Comparison of ENCODE assay signal across 8 mouse cellular contexts in genomic region chr2:109678090-109678409, GRCm38 (mm10). TPM values are rescaled to one million over a fixed set of nuclear protein-coding genes. Genes with fewer than 3 reads are reported as not detected.
DNase-seq lines count a peak whose midpoint lies in the region; ATAC-seq lines count a peak whose summit lies in the region.

No protein-coding gene starts in this region.

- H3K4me1 ChIP-seq in stomach, embryonic 14.5 days (ENCODE audit: control insufficient read depth, insufficient read depth, low read length), result no peaks in the 10 kb centered on the region

- peak; percentile 84 for DNase-seq in layer of hippocampus, adult 11-12 months (ENCODE audit: low spot score)
- no peak for DNase-seq in layer of hippocampus, adult 9-10 months (ENCODE audit: low spot score)
- DNase-seq in cerebellum, postnatal 14 days, result peak; percentile 88 to 89
- DNase-seq in frontal cortex, postnatal 14 days (ENCODE audit: low spot score in 2 of 2), result peak; percentile 75 to 80
- DNase-seq in layer of hippocampus, postnatal 14 days (ENCODE audit: low spot score in 2 of 2), result peak; percentile 66 to 87
- DNase-seq in lung, postnatal 36 days, result peak; percentile 3
- no peak for DNase-seq in c-Kit-positive CD71-positive TER-119-positive erythroid progenitor cells, embryonic 14.5 days (ENCODE audit: low spot score)

- no peaks in the 10 kb centered on the region for H3K9me3 ChIP-seq in stomach, embryonic 14.5 days (ENCODE audit: control insufficient read depth, low read depth, low read length)

- peak overlapping the region; percentile 37 for H3K4me3 ChIP-seq in stomach, embryonic 14.5 days (ENCODE audit: low read depth, low read length)

- no peak overlapping the region for H3K9ac ChIP-seq in stomach, embryonic 14.5 days (replicated peaks; ENCODE audit: low read depth, low read length)

- peak overlapping the region; percentile 90 for H3K4me2 ChIP-seq in stomach, embryonic 14.5 days (replicated peaks; ENCODE audit: low read depth, low read length)

- no peaks in the 10 kb centered on the region for H3K36me3 ChIP-seq in stomach, embryonic 14.5 days (ENCODE audit: control insufficient read depth, insufficient read depth, low read length)

- ATAC-seq in stomach, embryonic 14.5 days (ENCODE audit: insufficient number of reproducible peaks, insufficient read depth, low FRiP score, low read depth), result peak; percentile 61; the same call in 1 of the 2 replicates

- WGBS in stomach, embryonic 14.5 days, result under 1% methylated on average over 18 of the region's 18 CpGs

- H3K27ac ChIP-seq in stomach, embryonic 14.5 days (ENCODE audit: low read length), result no peak overlapping the region

- H3K27me3 ChIP-seq in stomach, embryonic 14.5 days (ENCODE audit: control insufficient read depth, insufficient read depth, low read length), result peaks cover 29% of the 10 kb centered on the region

RNA-seq across cellular contexts. Expression of gene Bdnf, which starts 3.5 kb away (rescaled TPM):
- 10 to 100 TPM; 34.2 TPM for total RNA-seq in layer of hippocampus, postnatal 14 days (2021)
- 3.1 and 3.2 TPM in 2 replicates for polyA plus RNA-seq in stomach, embryonic 14.5 days (2014; fragmentation: Nextera tagmentation; extraction: Ambion mirVana)

Comparison
In these comparisons a context has a peak if more than half of its experiments do, and no peak if none do; other contexts are left out.
1. DNase-seq: peak in layer of hippocampus, adult 11-12 months (single experiment), cerebellum, postnatal 14 days (2 of 2), frontal cortex, postnatal 14 days (2 of 2), layer of hippocampus, postnatal 14 days (2 of 2) and lung, postnatal 36 days (single experiment); none in layer of hippocampus, adult 9-10 months (single experiment) and c-Kit-positive CD71-positive TER-119-positive erythroid progenitor cells, embryonic 14.5 days (single experiment).